Mouse (Mus musculus) skeletal muscle tissue, adult 2 months (tissue): ENCODE results near the gene Ssr1.

ENCODE experiments used
- DNase-seq: peaks from one replicate; pipeline ENCODE4 v3.0.0-alpha.2; 2012; ENCODE audit warnings: low read depth, low spot score

Gene Ssr1

GRCm38 (mm10) chr13:37993704-37994404 is at the start of gene Ssr1:
Gene Ssr1, minus strand, starts transcription at chr13:37994217.
- peak; percentile 90 for DNase-seq

DNA sequence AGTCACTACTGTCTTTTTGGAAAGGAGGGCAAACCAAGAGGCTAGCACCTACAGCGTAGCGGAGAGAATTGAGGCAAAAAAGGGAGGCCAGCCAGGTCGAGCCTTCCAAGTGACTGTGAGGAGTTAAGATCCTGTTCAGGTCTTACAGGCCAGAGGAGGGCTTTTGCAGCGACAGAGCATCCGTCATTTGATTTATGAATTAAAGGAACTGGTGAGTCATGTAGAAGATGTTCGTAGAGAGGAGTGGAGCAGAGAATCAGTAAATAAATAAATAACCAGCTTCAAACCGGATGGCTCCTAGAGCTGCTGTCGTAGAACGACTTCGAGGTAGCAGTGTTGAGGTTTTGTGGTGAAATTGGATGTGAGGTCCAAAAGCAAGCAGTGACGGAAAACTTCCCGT is 43.8 kb upstream of the Ssr1 start:
- DNase-seq, result no peak

DNA sequence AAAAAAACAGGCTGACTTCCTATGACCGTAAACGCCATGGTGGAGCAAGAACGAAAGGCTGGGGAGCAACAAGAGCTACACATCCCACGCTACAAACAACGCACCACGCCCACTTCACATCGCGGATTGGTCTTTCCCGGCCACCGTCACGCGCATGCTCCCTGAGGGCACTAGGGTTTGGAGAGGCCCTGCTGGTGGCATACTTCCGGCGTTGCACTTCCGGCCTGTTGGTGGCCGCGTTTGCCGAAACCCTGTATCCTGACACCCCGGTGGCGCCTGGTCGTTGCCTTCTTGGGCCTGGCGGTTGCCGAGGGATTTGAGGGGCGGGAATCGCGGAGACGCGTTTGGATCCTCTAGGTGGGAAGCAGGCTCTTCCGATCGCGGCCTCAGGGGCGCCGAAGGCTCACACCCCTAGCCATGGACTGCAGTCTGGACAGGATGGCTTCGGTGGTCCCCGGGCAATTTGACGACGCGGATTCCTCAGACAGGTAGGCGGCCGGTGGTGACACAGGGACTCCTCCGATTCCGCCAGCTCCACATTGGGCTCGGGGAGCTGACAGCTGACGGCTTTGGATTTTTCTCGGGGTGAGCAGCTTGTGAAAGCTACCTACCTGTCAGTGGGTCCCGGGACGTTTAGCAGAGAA is 43.1 kb upstream of the Ssr1 start, which contains the start of gene Cage1:
Gene Cage1 (minus strand): TSS at position 26 of the 644 bp plus-strand sequence.
- peak; percentile 94 for DNase-seq

GRCm38 (mm10) chr13:38036343-38037043 is 42.5 kb upstream of the Ssr1 start, which contains the start of gene Riok1:
Gene Riok1, plus strand, starts transcription at chr13:38036995.
- DNase-seq, result no peak

DNA sequence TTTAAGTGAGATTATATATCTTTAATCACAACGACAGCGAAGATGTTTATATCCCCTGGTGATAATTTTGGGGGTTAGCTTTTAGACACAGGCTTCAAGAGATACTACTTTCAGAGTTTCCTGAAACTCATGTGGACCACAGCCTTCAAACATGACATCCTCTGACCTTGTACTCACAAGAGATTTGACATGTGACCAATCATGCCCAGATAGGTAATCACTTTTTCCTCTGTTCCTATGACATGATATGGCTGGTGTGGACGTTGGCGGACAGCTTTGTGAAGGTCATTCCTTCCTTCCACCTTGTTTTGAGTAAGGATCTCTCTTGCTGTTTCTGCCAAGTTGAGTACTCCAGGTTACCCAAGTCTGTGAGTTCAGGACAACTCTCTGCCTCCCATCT is 34.4 kb upstream of the Ssr1 start:
- DNase-seq, result no peak

DNA sequence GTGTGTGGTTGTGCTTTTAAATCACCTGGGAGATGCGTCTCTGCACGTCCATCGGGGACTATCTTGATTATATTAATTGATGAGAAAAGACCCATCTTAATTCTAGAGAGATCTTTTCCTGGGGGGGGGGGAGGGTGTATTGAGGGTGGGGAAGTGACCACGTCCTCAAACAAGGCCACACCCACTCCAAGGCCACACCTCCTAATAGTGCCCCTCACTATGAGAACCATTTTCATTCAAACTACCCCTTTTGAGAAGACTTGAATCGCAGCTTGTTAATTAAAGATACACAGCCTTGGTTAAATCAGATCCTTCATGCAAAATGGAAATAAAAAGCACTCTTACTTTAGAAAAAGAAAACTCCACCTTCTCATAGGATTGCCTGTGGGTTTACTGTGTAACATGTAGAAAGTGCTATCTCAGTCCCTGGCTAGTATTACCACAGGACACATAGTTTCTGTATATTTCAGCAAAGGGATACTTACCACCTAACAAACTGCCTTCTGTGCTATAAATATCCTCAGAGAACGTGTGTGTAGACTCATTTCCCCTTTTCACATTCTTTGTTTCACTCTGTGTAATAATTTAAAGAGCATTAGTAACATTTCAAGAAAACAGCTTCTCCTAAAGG is 33.7 kb upstream of the Ssr1 start:
- DNase-seq, result no peak

GRCm38 (mm10) chr13:38025874-38026273 is 31.9 kb upstream of the Ssr1 start:
- no peak for DNase-seq

- DNase-seq, result no peak
These were observed 24.8 kb upstream of the Ssr1 start for GRCm38 (mm10) chr13:38018791-38019190.

- DNase-seq, result no peak
These were observed 21.6 kb upstream of the Ssr1 start for GRCm38 (mm10) chr13:38015591-38015990.

DNA sequence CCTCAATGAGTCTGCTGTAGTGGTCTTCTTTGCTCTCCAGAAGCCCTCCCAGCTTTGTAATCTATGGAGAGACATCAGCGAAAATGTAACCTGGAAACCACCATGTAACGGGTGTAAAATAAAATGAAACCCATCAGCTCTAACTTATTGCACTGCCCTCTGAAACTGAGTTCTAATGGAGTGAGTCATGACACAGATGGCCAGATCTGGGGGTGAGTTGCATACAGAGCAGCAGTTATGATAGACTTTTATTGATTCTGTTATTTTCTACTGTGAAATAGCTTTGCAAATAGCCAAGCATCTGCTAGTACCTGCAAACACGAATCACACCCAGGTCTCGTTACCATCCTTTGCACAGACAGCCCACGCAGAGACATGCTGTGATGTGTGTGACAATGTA is 18.4 kb upstream of the Ssr1 start:
- no peak for DNase-seq

DNA sequence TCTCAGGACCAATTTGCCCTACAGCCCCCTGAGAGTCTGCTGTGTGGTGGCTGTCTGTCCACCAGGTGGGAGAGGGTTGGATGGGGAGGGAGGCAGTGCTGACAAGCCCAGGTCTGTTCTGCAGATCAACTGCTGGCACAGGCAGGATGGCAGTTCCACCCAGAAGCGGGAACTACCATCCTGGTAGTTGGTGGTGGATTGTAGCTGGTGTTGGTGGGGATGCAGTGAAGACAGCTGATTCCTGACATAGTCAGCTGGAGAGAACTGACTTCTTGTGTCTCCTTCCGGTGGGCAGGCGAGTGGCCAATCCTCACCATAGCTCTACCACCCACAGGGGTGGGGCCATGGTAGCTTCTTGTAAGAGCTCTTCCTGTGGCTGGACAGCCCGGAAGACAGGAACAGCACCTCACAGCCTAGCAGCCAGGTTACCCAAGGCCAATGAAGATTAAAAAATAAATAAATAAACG is 16.5 kb upstream of the Ssr1 start:
- DNase-seq, result no peak

- peak; percentile 27 for DNase-seq
These were observed 15.8 kb upstream of the Ssr1 start for GRCm38 (mm10) chr13:38009721-38010408.

GRCm38 (mm10) chr13:38007972-38008371 is 14.0 kb upstream of the Ssr1 start:
- DNase-seq, result no peak

DNA sequence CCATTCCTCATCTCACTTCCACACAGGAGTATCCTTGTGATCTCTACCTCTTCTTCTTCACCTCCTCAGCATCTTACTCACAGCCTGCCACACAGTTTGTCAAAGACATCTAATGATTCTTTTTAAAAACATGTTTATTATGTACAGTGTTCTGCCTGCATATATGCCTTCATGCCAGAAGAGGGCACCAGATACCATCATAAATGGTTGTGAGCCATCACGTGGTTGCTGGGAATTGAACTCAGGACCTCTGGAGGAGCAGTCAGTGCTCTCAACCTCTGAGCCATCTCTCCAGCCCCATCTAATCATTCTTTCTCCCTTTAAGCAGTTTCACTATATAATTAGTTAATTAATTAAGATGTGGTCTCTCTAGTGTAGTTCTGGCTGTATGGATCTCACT is 8.4 kb upstream of the Ssr1 start:
- no peak for DNase-seq

DNA sequence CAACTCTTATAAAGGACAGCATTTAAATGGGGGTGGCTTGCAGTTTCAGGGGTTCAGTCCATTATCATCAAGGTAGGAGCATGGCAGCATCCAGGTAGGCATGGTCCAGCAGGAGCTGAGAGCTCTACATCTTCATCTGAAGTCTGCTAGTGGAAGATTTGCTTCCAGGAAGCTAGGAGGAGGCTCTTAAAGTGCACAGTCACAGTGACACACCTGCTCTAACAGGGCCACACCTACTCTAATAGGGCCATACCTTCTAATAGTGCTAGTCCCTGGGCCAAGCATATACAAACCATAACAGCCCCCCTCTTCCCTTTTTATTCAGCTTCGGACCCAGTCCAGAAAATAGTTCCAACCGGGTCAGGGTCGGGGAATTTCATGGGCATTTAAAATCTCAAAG is 5.7 kb upstream of the Ssr1 start:
- DNase-seq, result no peak

GRCm38 (mm10) chr13:37994405-37994749 is 360 bp upstream of the Ssr1 start:
- DNase-seq, result no peak

GRCm38 (mm10) chr13:37993376-37993703 is 677 bp downstream of the Ssr1 start:
- DNase-seq, result no peak

DNA sequence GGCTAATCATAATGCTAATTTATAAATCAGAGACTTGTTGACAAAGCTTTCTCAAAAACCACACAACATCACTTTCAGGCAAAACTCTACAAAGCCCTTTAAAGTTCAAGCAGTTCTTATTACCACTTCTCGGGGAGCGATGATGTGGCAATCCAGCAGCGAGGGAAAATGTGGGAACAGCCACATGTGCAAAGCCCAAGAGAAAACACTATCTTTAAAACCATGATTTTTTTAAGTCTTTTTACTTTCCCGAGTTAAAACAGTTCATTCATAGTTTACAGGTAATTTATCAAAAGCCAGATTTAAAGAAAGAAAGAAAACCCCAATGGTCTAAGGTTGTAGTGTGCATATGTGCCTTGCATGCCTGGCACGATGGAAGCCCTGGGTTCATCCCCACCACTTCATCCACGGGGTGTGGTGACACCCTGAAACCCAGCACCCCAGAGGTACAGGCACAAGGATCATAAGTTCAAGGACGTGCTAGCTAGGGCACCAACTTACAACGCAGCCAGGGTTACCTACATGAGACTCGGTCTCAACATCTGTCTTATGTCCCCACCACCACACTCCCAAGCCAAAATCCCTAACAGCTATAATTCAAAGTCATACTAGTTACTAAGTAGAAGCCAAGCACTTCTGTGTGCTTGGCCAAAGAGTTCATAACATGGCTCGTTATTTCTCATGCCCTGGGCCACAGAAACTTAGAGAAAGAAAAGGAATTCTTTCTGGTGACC is 1.2 kb downstream of the Ssr1 start:
- DNase-seq, result no peak

DNA sequence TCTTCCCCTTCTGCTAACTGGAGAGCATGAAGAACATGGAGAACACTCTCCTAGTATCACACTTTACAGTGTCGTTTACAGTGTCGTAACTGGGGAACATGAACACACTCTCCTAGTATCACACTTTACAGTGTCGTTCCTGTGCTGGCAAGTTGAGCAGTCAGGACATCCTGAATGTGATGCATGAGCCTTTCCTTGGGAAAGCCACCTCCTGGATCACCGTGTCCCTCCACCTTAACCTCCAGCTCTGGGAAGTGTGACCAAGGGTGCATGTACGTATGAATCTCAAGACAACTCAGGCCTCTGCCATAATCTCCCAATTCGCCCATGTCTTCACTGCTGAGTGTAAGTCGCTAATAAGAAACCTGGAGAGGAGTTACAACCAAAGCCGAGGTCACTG is 4.3 kb downstream of the Ssr1 start:
- DNase-seq, result no peak

- no peak for DNase-seq
These were observed 7.9 kb downstream of the Ssr1 start for GRCm38 (mm10) chr13:37986166-37986565.

- DNase-seq, result no peak
These were observed 13.0 kb downstream of the Ssr1 start for GRCm38 (mm10) chr13:37981063-37981462.
